Mouse (Mus musculus): Measurements from ENCODE around the gene Actn3. TPM values are rescaled to one million over a fixed set of nuclear protein-coding genes. Genes with fewer than 3 reads are reported as not detected.

The Actn3 gene
- polyA plus RNA-seq, 1 experiment, result 0.32 TPM

DNA sequence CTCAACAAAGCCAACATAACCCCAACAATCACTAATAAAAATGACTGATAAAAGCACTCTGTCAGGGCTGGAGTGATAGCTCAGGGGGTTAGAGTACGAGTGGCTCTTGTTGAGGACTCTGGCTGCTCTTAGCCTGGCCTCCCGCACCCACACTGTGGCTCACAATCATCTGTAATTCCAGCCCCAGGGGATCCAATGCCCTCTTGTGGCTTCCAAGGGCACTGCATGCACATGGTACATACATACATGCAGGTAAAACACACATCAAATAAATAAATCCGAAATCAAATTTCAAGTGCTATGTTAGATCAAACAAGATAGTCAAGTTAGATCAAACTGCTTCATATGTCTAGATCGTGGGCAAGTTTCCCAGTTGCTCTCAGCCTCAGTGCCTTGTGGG lies 30.4 kb upstream of the Actn3 start:
- Histone ChIP-seq H3K27ac (ENCODE audit: insufficient read depth, low read length) (no peak overlapping the region), H3K36me3 (ENCODE audit: control insufficient read depth, insufficient read depth, low read length) (peaks cover 9% of the 10 kb centered on the region), H3K4me1 (ENCODE audit: control insufficient read depth, insufficient read depth, insufficient read length) (peaks cover 2% of the 10 kb centered on the region; the same call in 1 of the 2 replicates), H3K4me3 (ENCODE audit: extremely low read depth, insufficient read depth, insufficient read length) (no peak overlapping the region), H3K27me3 (ENCODE audit: control insufficient read depth, insufficient read depth, low read length) (no peaks in the 10 kb centered on the region)
- DNase-seq (ENCODE audit: low read depth in 1 of 2, low spot score in 2 of 2), result no peak
- 89% methylated on average over 4 of the region's 4 CpGs for WGBS
- no peak for TF ChIP-seq POLR2A (IDR thresholded peaks at IDR 0.05; ENCODE audit: low read depth, low read length)
- no peak; the same call in 1 of the 2 replicates for TF ChIP-seq CTCF (IDR thresholded peaks at IDR 0.05; ENCODE audit: extremely low read depth, insufficient read depth, insufficient read length, insufficient replicate concordance)

DNA sequence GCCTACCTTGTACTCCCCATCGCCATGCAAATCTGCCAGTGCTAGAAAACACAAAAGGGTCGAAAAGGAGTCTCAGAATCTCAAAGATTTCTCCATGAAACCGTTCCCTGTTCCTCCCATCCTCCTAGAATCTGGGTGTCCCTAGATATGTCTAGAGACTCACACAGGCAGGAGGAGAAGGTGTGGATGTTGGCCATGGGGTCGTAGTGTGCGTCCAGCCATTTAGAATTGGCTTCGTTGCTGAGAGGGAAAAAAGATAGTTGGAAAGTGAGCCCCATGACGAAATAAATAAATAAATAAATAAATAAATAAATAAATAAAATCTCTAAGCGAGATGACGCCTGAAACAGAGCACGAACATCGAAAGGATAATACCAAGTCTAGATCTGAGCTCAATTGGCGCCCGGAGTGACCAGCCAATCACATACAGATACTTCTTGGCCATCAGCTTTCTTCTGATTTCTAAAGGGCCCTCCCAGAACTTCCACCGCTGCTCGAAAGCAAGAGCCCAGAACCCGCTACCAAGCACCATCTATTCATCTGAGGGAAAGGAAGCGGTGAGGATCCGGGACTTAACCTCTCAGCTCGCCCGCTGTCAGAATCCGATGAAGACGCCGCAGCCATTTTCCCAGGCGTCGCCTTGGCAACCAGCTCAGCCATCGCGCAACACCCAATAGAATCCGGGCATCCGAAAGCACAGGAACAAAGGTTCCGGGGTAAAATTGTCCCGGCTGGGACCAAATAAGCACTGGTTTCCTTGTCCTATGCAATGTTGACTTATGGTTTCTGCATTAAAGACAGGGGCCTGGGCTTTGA lies 28.5 kb upstream of the Actn3 start, which contains the start of gene Bbs1:
TSS of gene Bbs1 (minus strand) at position 650 of the 816 bp plus-strand sequence.
- 10% methylated on average over 31 of the region's 31 CpGs for WGBS
- DNase-seq (ENCODE audit: low read depth in 1 of 2, low spot score in 2 of 2), result peak; percentile 49 to 60
- H3K4me3 ChIP-seq (ENCODE audit: extremely low read depth, insufficient read depth, insufficient read length), result peak within 1 kb of the TSS; percentile 74
- H3K27me3 ChIP-seq (ENCODE audit: control insufficient read depth, insufficient read depth, low read length), result no peaks in the 10 kb centered on the region
- no peak for TF ChIP-seq POLR2A (IDR thresholded peaks at IDR 0.05; ENCODE audit: low read depth, low read length)
- TF ChIP-seq CTCF (IDR thresholded peaks at IDR 0.05; ENCODE audit: extremely low read depth, insufficient read depth, insufficient read length, insufficient replicate concordance), result no peak
- H3K36me3 ChIP-seq (ENCODE audit: control insufficient read depth, insufficient read depth, low read length), result peaks cover 5% of the 10 kb centered on the region
- no peak within 1 kb of the TSS for H3K27ac ChIP-seq (ENCODE audit: insufficient read depth, low read length)
- peaks cover 2% of the 10 kb centered on the region; the same call in 1 of the 2 replicates for H3K4me1 ChIP-seq (ENCODE audit: control insufficient read depth, insufficient read depth, insufficient read length)

DNA sequence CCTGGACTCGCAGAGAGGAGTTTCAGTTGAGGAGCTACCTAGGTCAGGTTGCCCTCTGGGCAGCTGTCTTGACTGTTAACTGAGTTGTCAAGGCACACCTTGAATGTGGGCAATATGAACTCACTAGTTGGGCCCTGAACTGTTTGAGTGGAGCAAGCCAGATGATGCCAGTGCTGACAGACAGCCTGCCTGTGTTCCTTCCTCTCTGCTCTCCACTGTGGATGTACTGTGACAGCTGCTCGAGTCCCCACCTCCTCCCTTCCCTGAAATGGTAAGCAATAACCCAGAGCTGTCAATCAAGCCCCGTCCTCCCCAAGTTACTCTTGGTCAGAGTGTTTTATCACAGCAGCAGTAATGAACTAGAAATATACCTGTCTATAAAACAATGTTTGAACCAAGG lies 22.2 kb upstream of the Actn3 start:
- DNase-seq (ENCODE audit: low read depth in 1 of 2, low spot score in 2 of 2), result no peak
- no peak for TF ChIP-seq CTCF (IDR thresholded peaks at IDR 0.05; ENCODE audit: extremely low read depth, insufficient read depth, insufficient read length, insufficient replicate concordance)
- no peak for TF ChIP-seq POLR2A (IDR thresholded peaks at IDR 0.05; ENCODE audit: low read depth, low read length)
- Histone ChIP-seq H3K4me3 (ENCODE audit: extremely low read depth, insufficient read depth, insufficient read length) (no peak overlapping the region), H3K27me3 (ENCODE audit: control insufficient read depth, insufficient read depth, low read length) (no peaks in the 10 kb centered on the region), H3K4me1 (ENCODE audit: control insufficient read depth, insufficient read depth, insufficient read length) (no peaks in the 10 kb centered on the region), H3K27ac (ENCODE audit: insufficient read depth, low read length) (no peak overlapping the region), H3K36me3 (ENCODE audit: control insufficient read depth, insufficient read depth, low read length) (no peaks in the 10 kb centered on the region)
- WGBS, result 70% methylated on average over 3 of the region's 3 CpGs

DNA sequence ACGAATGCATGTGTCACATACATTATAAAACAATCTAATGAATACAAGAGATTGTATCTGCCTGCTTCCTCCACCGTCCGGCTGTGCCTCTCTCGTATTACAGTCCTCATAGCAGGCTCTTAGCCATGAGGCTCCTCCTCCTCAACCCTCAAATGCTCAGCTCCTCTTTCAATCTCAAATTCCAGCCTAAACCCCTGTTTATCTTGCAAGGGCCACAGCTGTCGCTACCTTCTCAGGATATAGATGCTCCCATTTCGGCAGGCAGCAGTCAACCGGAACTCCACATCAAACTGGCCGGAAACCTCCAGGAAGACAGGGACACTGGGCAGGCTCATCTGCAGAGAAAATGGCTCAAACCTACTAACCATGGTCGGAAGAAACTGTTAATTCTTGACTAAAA lies 21.3 kb upstream of the Actn3 start:
- no peaks in the 10 kb centered on the region for H3K4me1 ChIP-seq (ENCODE audit: control insufficient read depth, insufficient read depth, insufficient read length)
- DNase-seq (ENCODE audit: low read depth in 1 of 2, low spot score in 2 of 2), result no peak
- TF ChIP-seq POLR2A (IDR thresholded peaks at IDR 0.05; ENCODE audit: low read depth, low read length), result no peak
- H3K4me3 ChIP-seq (ENCODE audit: extremely low read depth, insufficient read depth, insufficient read length), result no peak overlapping the region
- H3K27me3 ChIP-seq (ENCODE audit: control insufficient read depth, insufficient read depth, low read length), result no peaks in the 10 kb centered on the region
- 88% methylated on average over 9 of the region's 9 CpGs for WGBS
- no peaks in the 10 kb centered on the region for H3K36me3 ChIP-seq (ENCODE audit: control insufficient read depth, insufficient read depth, low read length)
- H3K27ac ChIP-seq (ENCODE audit: insufficient read depth, low read length), result no peak overlapping the region

DNA sequence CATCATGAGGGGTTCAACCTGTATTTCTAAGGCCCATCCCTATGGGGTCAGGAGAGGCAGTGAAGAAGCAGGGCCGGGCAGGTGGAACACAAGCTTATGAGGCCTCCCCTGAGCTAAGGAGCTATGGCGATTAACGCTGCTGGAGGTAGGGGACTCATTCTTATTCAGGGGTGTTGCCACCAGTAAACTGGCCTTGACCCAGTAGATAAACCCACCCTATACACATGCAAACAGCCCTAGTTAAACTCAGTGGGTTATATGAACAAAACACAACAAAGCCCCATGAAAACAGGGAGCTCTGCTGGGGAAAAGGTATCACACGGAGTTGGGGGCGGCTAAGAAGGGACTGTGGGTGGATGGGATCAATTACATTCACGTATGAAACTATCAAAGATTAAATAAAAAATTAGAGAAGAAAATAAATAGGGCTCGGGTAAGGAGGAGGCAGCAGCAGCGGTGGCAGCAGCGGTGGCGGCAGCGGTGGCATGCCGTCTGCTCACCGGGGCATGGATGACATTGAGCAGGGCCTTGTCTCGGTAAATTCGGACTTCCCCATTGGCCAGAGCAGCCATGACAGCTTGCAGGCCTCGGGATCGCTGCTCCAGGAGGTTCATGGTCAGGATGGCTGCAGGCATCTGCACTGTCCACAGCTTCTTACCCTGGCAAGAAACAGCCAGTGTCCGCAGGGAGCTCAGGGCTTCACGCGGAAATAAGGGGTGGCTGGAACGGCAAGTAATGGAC lies 19.2 kb upstream of the Actn3 start:
- no peak for TF ChIP-seq POLR2A (IDR thresholded peaks at IDR 0.05; ENCODE audit: low read depth, low read length)
- no peak for TF ChIP-seq CTCF (IDR thresholded peaks at IDR 0.05; ENCODE audit: extremely low read depth, insufficient read depth, insufficient read length, insufficient replicate concordance)

DNA sequence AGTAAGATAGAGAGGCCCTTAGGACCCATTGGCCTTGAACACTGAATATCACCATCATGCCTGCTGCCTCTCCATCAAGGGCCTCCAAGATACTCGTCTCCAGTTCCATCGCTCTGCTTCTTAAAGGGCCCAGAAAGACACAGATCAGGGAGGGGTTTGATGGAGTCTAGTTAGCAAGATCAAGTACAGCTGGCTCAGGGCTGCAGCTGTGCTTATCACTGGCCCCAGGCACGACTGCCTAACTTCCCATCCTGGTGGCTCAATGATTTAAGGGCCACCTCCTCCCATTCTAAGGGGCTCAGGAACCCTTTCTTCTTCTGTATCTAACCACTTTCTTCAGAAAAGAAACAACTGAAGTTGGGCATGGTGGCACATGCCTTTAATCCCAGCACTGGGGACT lies 14.1 kb upstream of the Actn3 start:
- H3K27me3 ChIP-seq (ENCODE audit: control insufficient read depth, insufficient read depth, low read length), result no peaks in the 10 kb centered on the region
- H3K4me1 ChIP-seq (ENCODE audit: control insufficient read depth, insufficient read depth, insufficient read length), result no peaks in the 10 kb centered on the region
- no peak overlapping the region for H3K27ac ChIP-seq (ENCODE audit: insufficient read depth, low read length)
- H3K4me3 ChIP-seq (ENCODE audit: extremely low read depth, insufficient read depth, insufficient read length), result no peak overlapping the region
- WGBS, result 62% methylated on average over 3 of the region's 3 CpGs
- H3K36me3 ChIP-seq (ENCODE audit: control insufficient read depth, insufficient read depth, low read length), result no peaks in the 10 kb centered on the region
- TF ChIP-seq CTCF (IDR thresholded peaks at IDR 0.05; ENCODE audit: extremely low read depth, insufficient read depth, insufficient read length, insufficient replicate concordance) (no peak), POLR2A (IDR thresholded peaks at IDR 0.05; ENCODE audit: low read depth, low read length) (no peak)
- DNase-seq (ENCODE audit: low read depth in 1 of 2, low spot score in 2 of 2), result no peak

More for the DNA sequence above, 19.2 kb upstream of the Actn3 start:
- Histone ChIP-seq H3K4me1 (ENCODE audit: control insufficient read depth, insufficient read depth, insufficient read length) (no peaks in the 10 kb centered on the region), H3K36me3 (ENCODE audit: control insufficient read depth, insufficient read depth, low read length) (no peaks in the 10 kb centered on the region), H3K4me3 (ENCODE audit: extremely low read depth, insufficient read depth, insufficient read length) (no peak overlapping the region), H3K27me3 (ENCODE audit: control insufficient read depth, insufficient read depth, low read length) (no peaks in the 10 kb centered on the region), H3K27ac (ENCODE audit: insufficient read depth, low read length) (no peak overlapping the region)
- DNase-seq (ENCODE audit: low read depth in 1 of 2, low spot score in 2 of 2), result no peak
- WGBS, result 84% methylated on average over 21 of the region's 21 CpGs
